Comparison of ENCODE assay signal across 1 mouse cellular context in genomic region chr4:118862704-118863103, GRCm38 (mm10).
TF ChIP-seq lines count a peak whose summit lies in the region.

No protein-coding gene starts in this region.

TF ChIP-seq in myocyte, 11 proteins besides CTCF, POLR2A, EP300 and RAD21 (continued from another document):
- no peak for TF ChIP-seq SRF (IDR thresholded peaks at IDR 0.05; ENCODE audit: control insufficient read depth, insufficient read length, low read depth)
TF ChIP-seq in myocyte: peak in this region for 3.
